Comparison of ENCODE assay signal across 8 mouse cellular contexts in genomic region chr7:100908567-100908966, GRCm38 (mm10). TPM values are rescaled to one million over a fixed set of nuclear protein-coding genes. Genes with fewer than 3 reads are reported as not detected.
A peak's percentile ranks its signal among the peaks of the same experiment; 100 is the strongest.
DNase-seq lines count a peak whose midpoint lies in the region; ATAC-seq and TF ChIP-seq lines count a peak whose summit lies in the region.

No protein-coding gene starts in this region.

- H3K4me2 ChIP-seq in midbrain, postnatal 0 days (ENCODE audit: low read depth, low read length, poor library complexity, severe bottlenecking): no peak overlapping the region
- no peak overlapping the region for H3K4me2 ChIP-seq in midbrain, embryonic 11.5 days
- H3K4me2 ChIP-seq in liver, embryonic 14.5 days (ENCODE audit: low read depth): no peak overlapping the region

- H3K27me3 ChIP-seq in midbrain, postnatal 0 days (ENCODE audit: insufficient read depth, low read length): no peaks in the 10 kb centered on the region
- H3K27me3 ChIP-seq in midbrain, embryonic 11.5 days (ENCODE audit: control insufficient read depth, insufficient read depth, low read length): no peaks in the 10 kb centered on the region
- H3K27me3 ChIP-seq in liver, embryonic 14.5 days (ENCODE audit: control insufficient read depth, insufficient read depth, low read length): no peaks in the 10 kb centered on the region

- no peak overlapping the region for H3K9ac ChIP-seq in midbrain, postnatal 0 days (replicated peaks; ENCODE audit: low read length, poor library complexity, severe bottlenecking)
- no peak overlapping the region for H3K9ac ChIP-seq in midbrain, embryonic 11.5 days (ENCODE audit: low read length)
- no peak overlapping the region for H3K9ac ChIP-seq in liver, embryonic 14.5 days (replicated peaks)

- H3K36me3 ChIP-seq in midbrain, postnatal 0 days (ENCODE audit: insufficient read depth, low read length): no peaks in the 10 kb centered on the region
- H3K36me3 ChIP-seq in midbrain, embryonic 11.5 days (ENCODE audit: control insufficient read depth, insufficient read depth, low read length): no peaks in the 10 kb centered on the region
- H3K36me3 ChIP-seq in liver, embryonic 14.5 days (replicated peaks; ENCODE audit: control insufficient read depth, insufficient read depth, low read depth): no peaks in the 10 kb centered on the region

- no peaks in the 10 kb centered on the region for H3K9me3 ChIP-seq in midbrain, postnatal 0 days (ENCODE audit: low read length)
- no peaks in the 10 kb centered on the region for H3K9me3 ChIP-seq in midbrain, embryonic 11.5 days (ENCODE audit: control insufficient read depth, low read length)
- no peaks in the 10 kb centered on the region for H3K9me3 ChIP-seq in liver, embryonic 14.5 days (ENCODE audit: control insufficient read depth, low read length)

- no peak overlapping the region for H3K4me3 ChIP-seq in midbrain, postnatal 0 days (ENCODE audit: low read depth, low read length)
- H3K4me3 ChIP-seq in midbrain, embryonic 11.5 days (ENCODE audit: low read depth, low read length): no peak overlapping the region
- no peak overlapping the region for H3K4me3 ChIP-seq in liver, embryonic 14.5 days (ENCODE audit: insufficient read depth in 1 of 2, low read depth in 2 of 2, low read length in 2 of 2)

- peak; percentile 50 for TF ChIP-seq CTCF in midbrain, postnatal 0 days (IDR thresholded peaks at IDR 0.05)
- peak; percentile 54 for TF ChIP-seq CTCF in liver, embryonic 14.5 days (IDR thresholded peaks at IDR 0.05; ENCODE audit: low read depth)

- no peak for TF ChIP-seq EP300 in liver, embryonic 14.5 days (IDR thresholded peaks at IDR 0.05; ENCODE audit: low read depth)

- WGBS in midbrain, postnatal 0 days: 50% methylated on average over 8 of the region's 8 CpGs
- WGBS in midbrain, embryonic 11.5 days: 49% methylated on average over 8 of the region's 8 CpGs
- 47% methylated on average over 8 of the region's 8 CpGs for WGBS in liver, embryonic 14.5 days (ENCODE audit: insufficient replicate concordance)

- H3K4me1 ChIP-seq in midbrain, postnatal 0 days (ENCODE audit: insufficient read depth, low read length): no peaks in the 10 kb centered on the region
- peaks cover 27% of the 10 kb centered on the region for H3K4me1 ChIP-seq in midbrain, embryonic 11.5 days (ENCODE audit: control insufficient read depth, insufficient read depth, low read length)
- H3K4me1 ChIP-seq in liver, embryonic 14.5 days (replicated peaks; ENCODE audit: control insufficient read depth in 2 of 2, insufficient read depth in 2 of 2, low read length in 1 of 2): peaks cover 0 to 11% of the 10 kb centered on the region in 2 experiments; a peak in 2 of 4 replicates

- H3K27ac ChIP-seq in midbrain, postnatal 0 days (ENCODE audit: low read depth, low read length): no peak overlapping the region
- no peak overlapping the region for H3K27ac ChIP-seq in midbrain, embryonic 11.5 days (ENCODE audit: low read depth, low read length)
- no peak overlapping the region for H3K27ac ChIP-seq in liver, embryonic 14.5 days

- no peak for ATAC-seq in midbrain, postnatal 0 days (ENCODE audit: low FRiP score)
- ATAC-seq in midbrain, embryonic 11.5 days (ENCODE audit: low FRiP score): no peak
- no peak for ATAC-seq in liver, embryonic 14.5 days (ENCODE audit: insufficient read depth)
- ATAC-seq in granulocyte monocyte progenitor cell, adult 5-6 weeks (replicated peaks; ENCODE audit: poor library complexity, severe bottlenecking): no peak

- DNase-seq in midbrain, postnatal 0 days (ENCODE audit: low spot score): no peak
- no peak for DNase-seq in midbrain, embryonic 11.5 days (ENCODE audit: low spot score, missing footprints)
- peak; percentile 66 for DNase-seq in adrenal gland, postnatal 25 days
- peak; percentile 67 for DNase-seq in heart, postnatal 4 days
- no peak for DNase-seq in liver, embryonic 14.5 days (ENCODE audit: low read depth in 3 of 3, low spot score in 3 of 3)
- no peak for DNase-seq in urinary bladder, adult 2 months (ENCODE audit: low spot score)
- DNase-seq in cerebellum, adult 9-11 months: no peak

RNA-seq across cellular contexts. Expression of gene Arhgef17, which starts 23.3 kb away (rescaled TPM):
- 77.6 and 89.1 TPM in 2 replicates for total RNA-seq in midbrain, postnatal 0 days (2014; rRNA removed)
- 16.3 and 16.7 TPM in 2 replicates for polyA plus RNA-seq in midbrain, postnatal 0 days (2015; fragmentation: Nextera tagmentation; extraction: Ambion mirVana)
- polyA plus RNA-seq in midbrain, embryonic 11.5 days (2014; fragmentation: Nextera tagmentation; extraction: Ambion mirVana): 6.8 and 6.9 TPM in 2 replicates
- total RNA-seq in adrenal gland, postnatal 25 days (2021): 76.1 and 81.2 TPM in 2 replicates
- total RNA-seq in heart, postnatal 4 days (2021): 10 to 100 TPM; 37.0 to 38.4 TPM
- polyA plus RNA-seq in liver, embryonic 14.5 days (2012; rRNA removed): 1.7 and 2.0 TPM in 2 replicates
- 0.70 and 0.72 TPM in 2 replicates for polyA plus RNA-seq in liver, embryonic 14.5 days (2014; fragmentation: Nextera tagmentation; extraction: Ambion mirVana)
- total RNA-seq in granulocyte monocyte progenitor cell, adult 5-6 weeks (2014; fragmentation: Nextera tagmentation): 0.30 TPM in 1 of 2 replicates, not detected in the other
- total RNA-seq in granulocyte monocyte progenitor cell, adult 5-6 weeks (2017): not detected in 2 replicates
- 17.1 and 30.1 TPM in 2 replicates for polyA plus RNA-seq in urinary bladder, adult 2 months (2012; rRNA removed)

RNA-seq across cellular contexts. Expression of gene Relt, which starts 45.3 kb away (rescaled TPM):
- 7.8 and 9.0 TPM in 2 replicates for total RNA-seq in midbrain, postnatal 0 days (2014; rRNA removed)
- 5.1 and 5.3 TPM in 2 replicates for polyA plus RNA-seq in midbrain, postnatal 0 days (2015; fragmentation: Nextera tagmentation; extraction: Ambion mirVana)
- 1.7 and 2.2 TPM in 2 replicates for polyA plus RNA-seq in midbrain, embryonic 11.5 days (2014; fragmentation: Nextera tagmentation; extraction: Ambion mirVana)
- total RNA-seq in adrenal gland, postnatal 25 days (2021): 1.0 and 1.3 TPM in 2 replicates
- 1 to 10 TPM; 5.6 to 6.4 TPM for total RNA-seq in heart, postnatal 4 days (2021)
- polyA plus RNA-seq in liver, embryonic 14.5 days (2012; rRNA removed): 12.2 and 17.2 TPM in 2 replicates
- 11.7 and 14.7 TPM in 2 replicates for polyA plus RNA-seq in liver, embryonic 14.5 days (2014; fragmentation: Nextera tagmentation; extraction: Ambion mirVana)
- total RNA-seq in granulocyte monocyte progenitor cell, adult 5-6 weeks (2014; fragmentation: Nextera tagmentation): 12.5 and 13.4 TPM in 2 replicates
- total RNA-seq in granulocyte monocyte progenitor cell, adult 5-6 weeks (2017): 9.8 and 12.1 TPM in 2 replicates
- polyA plus RNA-seq in urinary bladder, adult 2 months (2012; rRNA removed): 2.2 TPM in 2 replicates

Comparison
In these comparisons a context has a peak if more than half of its experiments do, and no peak if none do; other contexts are left out.
1. DNase-seq: peak in adrenal gland, postnatal 25 days (single experiment) and heart, postnatal 4 days (single experiment); none in midbrain, postnatal 0 days (single experiment), midbrain, embryonic 11.5 days (single experiment), liver, embryonic 14.5 days (0 of 3), urinary bladder, adult 2 months (single experiment) and cerebellum, adult 9-11 months (single experiment).
2. RNA of gene Arhgef17, which starts 23.3 kb away (total RNA-seq): 77.6 to 89.1 TPM in midbrain, postnatal 0 days, 76.1 to 81.2 TPM in adrenal gland, postnatal 25 days and 37.0 to 38.4 TPM in heart, postnatal 4 days; 0.30 TPM in granulocyte monocyte progenitor cell, adult 5-6 weeks; every median in the first group is over 10 times any median in the second.